Mouse (Mus musculus) ES-E14 (cell line): ENCODE data around the gene Bcap31. TPM values are rescaled to one million over a fixed set of nuclear protein-coding genes. Genes with fewer than 3 reads are reported as not detected.

Experiments used
- DNase-seq: peaks from one replicate; pipeline ENCODE4 v3.0.0-alpha.2; 2013; ENCODE audit warnings: low read depth, low spot score
- H3K27ac ChIP-seq: 2 replicates; pipeline ENCODE4 v1.5.1; 2012; ENCODE audit warnings: low read depth, mild to moderate bottlenecking, low read length, moderate library complexity, mixed read lengths; ENCODE audit not compliant: poor library complexity, insufficient read depth, severe bottlenecking
- H3K36me3 ChIP-seq: 2 replicates; pipeline ENCODE4 v1.6.1; 2012; ENCODE audit warnings: mild to moderate bottlenecking, low read length, moderate library complexity, mixed read lengths; ENCODE audit not compliant: control insufficient read depth, poor library complexity, insufficient read depth, severe bottlenecking
- H3K4me1 ChIP-seq, 2 experiments: fragments of 150-350 bp in 1 of 2; sonication (generic) in 1 of 2; 2 replicates each; pipeline ENCODE4 v1.6.1; 2012; ENCODE audit warnings: low read length in 2 of 2, mild to moderate bottlenecking in 1 of 2, mixed read lengths in 1 of 2; ENCODE audit not compliant: control insufficient read depth in 2 of 2, insufficient read depth in 2 of 2, poor library complexity in 1 of 2
- H3K4me3 ChIP-seq, 2 experiments: fragments of 150-350 bp in 1 of 2; sonication (generic) in 1 of 2; 2 replicates each; pipeline ENCODE4 v1.5.1; 2012; ENCODE audit warnings: low read length in 2 of 2, low read depth in 1 of 2, mild to moderate bottlenecking in 1 of 2, mixed read lengths in 1 of 2; ENCODE audit not compliant: insufficient read depth in 1 of 2, poor library complexity in 1 of 2, severe bottlenecking in 1 of 2
- H3K9ac ChIP-seq: 2 replicates; pipeline ENCODE4 v1.6.1; 2012; ENCODE audit warnings: low read depth, mild to moderate bottlenecking, low read length, mixed read lengths; ENCODE audit not compliant: poor library complexity, insufficient read depth, severe bottlenecking
- H3K9me3 ChIP-seq: fragments of 150-350 bp; sonication (generic); 2 replicates; pipeline ENCODE4 v1.6.1; 2012; ENCODE audit warnings: low read depth, mild to moderate bottlenecking, low read length; ENCODE audit not compliant: control insufficient read depth, insufficient read depth
- CHD2 ChIP-seq: IDR thresholded peaks from 2 replicates; pipeline ENCODE4 v1.6.1; 2014; ENCODE audit warnings: mild to moderate bottlenecking, low read depth, low read length, inconsistent platforms
- HCFC1 ChIP-seq: IDR thresholded peaks from 2 replicates; pipeline ENCODE4 v1.6.1; 2012; ENCODE audit warnings: low read length, inconsistent platforms, borderline replicate concordance; ENCODE audit not compliant: insufficient read depth
- MAFK ChIP-seq: IDR thresholded peaks from 2 replicates; pipeline ENCODE4 v1.6.1; 2014; ENCODE audit warnings: mild to moderate bottlenecking, low read depth, low read length, inconsistent platforms; ENCODE audit not compliant: insufficient read depth
- ZC3H11A ChIP-seq: IDR thresholded peaks from 2 replicates; pipeline ENCODE4 v1.6.1; 2012; ENCODE audit warnings: low read depth, mild to moderate bottlenecking, inconsistent platforms, low read length, borderline replicate concordance
- ZNF384 ChIP-seq: IDR thresholded peaks from 2 replicates; pipeline ENCODE4 v1.6.1; 2012; ENCODE audit warnings: low read depth, low read length, inconsistent platforms
- in situ Hi-C, 2 experiments: fragments of 600-800 bp; cut with MboI; formaldehyde crosslinking; loops; one replicate each; pipeline ENCODE4 v1.15.1; 2025; ENCODE audit warnings: low sequenced_read_pairs in 2 of 2, inconsistent platforms in 1 of 2; ENCODE audit not compliant: unreplicated experiment in 2 of 2
- total RNA-seq: library from RNA; depleted of rRNA; stranded (reverse); fragments of 300-350 nt; gene quantifications from 2 replicates; pipeline ENCODE4 v1.2.3, GENCODE M21; 2012; rRNA removed

Bcap31 gene
- total RNA-seq, 1 experiment: 246 TPM

DNA sequence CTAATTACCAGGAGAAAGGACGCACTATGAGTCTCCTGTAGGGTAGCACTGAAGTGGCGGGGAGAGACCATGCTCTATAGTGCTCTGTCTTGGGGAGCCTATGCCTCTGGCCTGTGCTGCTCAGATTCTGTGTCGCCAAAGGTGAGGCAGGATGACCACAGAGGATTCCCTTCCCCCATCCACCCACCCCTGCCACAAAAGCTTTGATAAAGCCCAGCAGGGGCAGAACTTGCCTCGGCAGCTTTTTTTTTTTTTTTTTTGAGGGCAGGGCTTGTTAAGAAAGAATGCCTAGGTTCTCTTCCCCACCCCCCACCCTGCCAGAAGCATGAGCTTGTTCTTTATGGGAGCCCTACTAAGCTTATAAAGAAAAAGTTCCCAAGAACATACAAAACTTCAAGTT is 70.9 kb downstream of the Bcap31 start:
- Histone ChIP-seq H3K9me3 (no peaks in the 10 kb centered on the region), H3K9ac (no peak overlapping the region), H3K4me3 (no peak overlapping the region), H3K4me1 (peaks cover 0 to 14% of the 10 kb centered on the region in 2 experiments; a peak in 2 of 4 replicates), H3K36me3 (peaks cover 20% of the 10 kb centered on the region), H3K27ac (no peak overlapping the region)
- TF ChIP-seq ZC3H11A: no peak
- TF ChIP-seq ZNF384: peak; percentile 90
- in situ Hi-C loops: no loop called here
- no peak for DNase-seq

DNA sequence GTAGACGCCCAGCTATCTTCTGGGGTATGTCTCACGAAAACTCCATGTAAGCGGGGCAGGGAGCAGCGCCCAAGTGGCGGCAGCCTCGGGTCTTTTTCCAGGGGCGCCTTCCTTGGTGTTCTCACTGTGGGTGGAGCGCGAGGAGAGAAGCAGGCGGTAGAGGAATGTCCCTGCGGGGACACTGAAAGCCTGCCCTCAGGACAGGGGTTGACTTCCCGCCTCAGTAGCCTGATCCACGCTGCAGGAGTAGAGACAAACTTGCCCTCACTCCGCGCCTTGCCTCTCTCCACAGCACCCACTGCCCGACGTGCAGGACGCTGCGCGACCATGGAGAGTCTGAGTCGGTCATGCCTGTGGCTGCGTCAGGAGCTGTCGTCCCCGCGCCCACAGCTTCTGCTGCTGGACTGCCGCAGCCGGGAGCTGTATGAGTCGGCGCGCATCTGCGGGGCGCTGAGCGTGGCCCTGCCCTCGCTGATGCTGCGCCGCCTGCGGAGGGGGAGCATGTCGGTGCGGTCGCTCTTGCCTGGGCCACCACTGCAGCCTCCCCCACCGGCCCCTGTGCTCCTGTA is 76.0 kb downstream of the Bcap31 start:
- H3K27ac ChIP-seq: no peak overlapping the region
- DNase-seq: no peak
- in situ Hi-C loops: no loop called here

DNA sequence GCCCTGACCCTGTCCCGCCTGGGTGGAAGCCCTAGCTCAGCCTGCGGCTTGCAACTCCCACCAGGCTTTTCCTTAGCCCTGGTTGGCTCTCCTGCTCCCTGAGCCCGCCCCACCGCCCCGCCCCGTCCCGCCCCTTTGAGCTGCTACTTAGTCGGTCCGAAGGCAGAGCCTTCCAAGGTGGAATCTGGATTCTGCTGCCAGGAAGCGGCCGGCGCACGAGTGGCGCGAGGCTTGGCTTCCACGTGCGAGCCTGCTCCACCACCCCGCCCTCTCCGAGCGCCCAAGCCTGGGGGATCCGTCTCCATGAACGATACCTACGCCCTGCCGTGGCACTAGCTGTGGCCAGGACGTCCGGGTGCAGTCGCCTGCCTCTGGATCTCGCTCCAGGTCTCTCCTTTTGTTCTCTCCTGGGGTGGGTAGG is 76.7 kb downstream of the Bcap31 start, which contains the start of gene Dusp9:
Dusp9 (plus strand) TSS at position 165 of the 421 bp plus-strand sequence.
- Histone ChIP-seq H3K9me3 (no peaks in the 10 kb centered on the region), H3K36me3 (peaks cover 20% of the 10 kb centered on the region), H3K4me1 (peaks cover 0 to 18% of the 10 kb centered on the region in 2 experiments; a peak in 2 of 4 replicates), H3K9ac (peak within 1 kb of the TSS; percentile 85), H3K27ac (no peak within 1 kb of the TSS), H3K4me3 (peak within 1 kb of the TSS; percentile 74)
- DNase-seq: peak; percentile 54
- no peak for TF ChIP-seq ZC3H11A
- no peak for TF ChIP-seq CHD2
- TF ChIP-seq MAFK: no peak
- TF ChIP-seq HCFC1: no peak
- no peak for TF ChIP-seq ZNF384
- in situ Hi-C loops: no loop called here

More for the DNA sequence above, 76.0 kb downstream of the Bcap31 start:
- H3K4me3 ChIP-seq: peak overlapping the region; percentile 74
- H3K9me3 ChIP-seq: no peaks in the 10 kb centered on the region
- H3K4me1 ChIP-seq: peaks cover 0 to 20% of the 10 kb centered on the region in 2 experiments; a peak in 2 of 4 replicates
- H3K9ac ChIP-seq: peak overlapping the region; percentile 85
- no peak for TF ChIP-seq ZNF384
- H3K36me3 ChIP-seq: peaks cover 20% of the 10 kb centered on the region

DNA sequence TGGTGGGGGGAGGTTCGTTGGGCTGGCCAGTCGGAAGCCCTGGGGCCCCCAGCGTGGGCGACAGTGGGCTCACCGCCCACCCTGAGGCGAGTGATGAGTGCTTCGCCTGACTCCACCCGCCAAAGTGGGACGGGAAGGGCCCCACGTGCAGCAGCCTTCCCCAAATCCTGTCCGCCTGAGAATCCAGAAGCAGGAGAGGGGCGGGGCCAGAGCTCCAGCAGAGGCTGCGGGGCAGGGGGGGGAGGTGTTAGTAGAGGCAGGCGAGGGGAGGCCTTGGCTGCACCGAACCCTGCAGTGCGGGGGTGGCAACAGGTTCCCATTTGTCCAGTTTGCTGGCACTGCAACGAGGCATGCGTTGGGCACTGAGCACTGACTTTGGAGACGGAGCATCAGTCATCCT is 78.6 kb downstream of the Bcap31 start:
- peak overlapping the region in 1 of 2 experiments; percentile 46; a peak in 3 of 4 replicates for H3K4me3 ChIP-seq
- in situ Hi-C loops: no loop called here
- DNase-seq: no peak

More for the DNA sequence above, 78.6 kb downstream of the Bcap31 start:
- Histone ChIP-seq H3K9me3 (no peaks in the 10 kb centered on the region), H3K9ac (peak overlapping the region; percentile 53; the same call in 1 of the 2 replicates), H3K27ac (no peak overlapping the region), H3K4me1 (peaks cover 0 to 15% of the 10 kb centered on the region in 2 experiments; a peak in 2 of 4 replicates), H3K36me3 (peaks cover 16% of the 10 kb centered on the region)
- TF ChIP-seq CHD2 (no peak), HCFC1 (no peak), MAFK (no peak), ZC3H11A (no peak)

Other genes starting within 250 kb of the Bcap31 start
- gene Bgn, start 232.6 kb downstream of the Bcap31 start, total RNA-seq: 3.5 and 12.0 TPM in 2 replicates
- gene Atp2b3, start 213.1 kb downstream of the Bcap31 start, total RNA-seq: 0.04 and 0.26 TPM in 2 replicates
- 124 and 197 TPM in 2 replicates for gene Dusp9, start 76.8 kb downstream of the Bcap31 start, total RNA-seq
- 2.0 and 4.9 TPM in 2 replicates for gene Pnck, start 56.1 kb downstream of the Bcap31 start, total RNA-seq
- 83.4 and 133 TPM in 2 replicates for gene Slc6a8, start 43.0 kb downstream of the Bcap31 start, total RNA-seq
- 4.2 and 5.0 TPM in 2 replicates for gene Abcd1, start 422 bp upstream of the Bcap31 start, total RNA-seq
- 0.27 and 0.32 TPM in 2 replicates for gene Plxnb3, start 40.9 kb upstream of the Bcap31 start, total RNA-seq
- 1.2 and 1.5 TPM in 2 replicates for gene Srpk3, start 58.2 kb upstream of the Bcap31 start, total RNA-seq
- 169 and 194 TPM in 2 replicates for gene Idh3g, start 70.7 kb upstream of the Bcap31 start, total RNA-seq
- gene Ssr4, start 70.9 kb upstream of the Bcap31 start, total RNA-seq: 290 and 294 TPM in 2 replicates
- 55.2 and 97.6 TPM in 2 replicates for gene Pdzd4, start 108.8 kb upstream of the Bcap31 start, total RNA-seq
- gene Avpr2, start 175.9 kb upstream of the Bcap31 start, total RNA-seq: 0.04 and 0.16 TPM in 2 replicates
- gene L1cam, start 179.9 kb upstream of the Bcap31 start, total RNA-seq: 6.0 TPM in 2 replicates
- 3.5 and 7.7 TPM in 2 replicates for gene Arhgap4, start 205.7 kb upstream of the Bcap31 start, total RNA-seq
- gene Naa10, start 205.8 kb upstream of the Bcap31 start, total RNA-seq: 142 and 145 TPM in 2 replicates
- 33.4 and 36.8 TPM in 2 replicates for gene Renbp, start 214.7 kb upstream of the Bcap31 start, total RNA-seq